Mouse (Mus musculus): ENCODE results near the gene Dok4.
A peak's percentile ranks its signal among the peaks of the same experiment; 100 is the strongest.

The Dok4 gene

DNA sequence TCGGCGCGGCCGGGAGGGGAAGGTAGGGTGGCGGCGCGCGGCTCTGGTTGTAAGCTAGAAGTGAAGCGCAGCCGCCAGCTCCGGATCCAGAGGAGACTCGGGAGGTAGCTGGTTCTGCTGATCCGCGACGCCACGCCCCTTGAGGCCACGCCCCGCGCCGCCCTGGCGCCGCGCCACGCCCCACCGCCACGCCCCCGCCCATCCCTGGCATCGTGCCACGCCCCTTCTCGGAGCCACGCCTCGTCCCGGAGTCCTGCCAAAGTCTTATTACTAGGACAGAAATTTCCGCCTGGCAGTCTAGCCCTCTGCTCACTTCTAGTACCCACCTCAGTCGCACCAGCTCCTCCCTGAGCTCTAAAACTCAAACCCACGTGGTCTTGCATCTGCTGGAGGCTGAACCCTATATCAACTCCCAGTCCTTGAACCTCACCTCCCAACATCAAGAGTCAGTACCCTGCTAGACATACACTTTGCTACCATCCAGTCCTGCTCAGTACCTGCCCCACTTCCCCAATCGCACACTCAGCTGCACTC, at the start of gene Dok4:
Gene Dok4, minus strand, starts transcription at position 134 of the 534 bp plus-strand sequence.
- peak; percentile 93 to 95 for DNase-seq

- DNase-seq: no peak
These were observed 47.3 kb upstream of the Dok4 start, which contains the start of gene Adgrg5 for GRCm38 (mm10) chr8:94923405-94923804. TSS of gene Adgrg5 (plus strand) at chr8:94923694.

DNA sequence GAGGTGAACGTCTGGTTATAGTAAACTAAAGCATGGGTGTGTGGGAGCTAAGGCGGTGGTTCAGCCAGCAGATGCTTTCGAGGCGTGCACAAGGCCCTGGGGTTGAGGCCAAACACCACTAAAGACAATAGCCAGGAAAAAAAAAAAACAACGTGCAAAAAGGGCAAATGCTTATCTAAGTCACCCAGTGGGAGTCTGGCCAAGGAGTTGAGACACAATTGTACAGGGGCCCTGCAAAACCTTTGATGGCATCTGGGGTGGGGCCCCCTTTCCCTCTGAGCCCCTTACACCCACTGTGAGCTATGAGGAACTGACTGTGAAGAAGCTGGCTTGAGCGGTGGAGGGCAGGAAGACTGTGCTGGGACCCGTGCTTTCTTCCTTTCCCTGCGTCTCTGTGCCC, 46.5 kb upstream of the Dok4 start:
- peak; percentile 31 to 66 for DNase-seq

DNA sequence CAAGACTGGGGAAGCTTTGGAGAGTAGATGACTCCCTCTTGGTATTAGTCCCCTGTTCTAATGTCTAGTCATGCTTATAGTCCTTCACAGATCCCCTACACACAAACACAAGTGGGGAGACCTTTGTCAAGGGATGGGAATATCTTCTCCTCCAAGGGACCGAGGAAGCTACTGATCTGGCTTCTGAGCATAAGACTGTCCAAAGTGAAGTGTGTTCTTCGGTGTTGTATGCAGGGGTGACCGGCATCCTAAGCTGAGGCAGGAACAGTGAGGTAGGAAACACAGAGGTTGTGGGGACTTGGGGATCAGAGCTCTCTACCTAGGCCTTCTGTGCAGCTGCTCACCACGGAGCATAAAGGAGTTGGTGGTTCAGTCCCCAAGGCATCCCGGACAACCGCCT, 46.0 kb upstream of the Dok4 start:
- no peak for DNase-seq

DNA sequence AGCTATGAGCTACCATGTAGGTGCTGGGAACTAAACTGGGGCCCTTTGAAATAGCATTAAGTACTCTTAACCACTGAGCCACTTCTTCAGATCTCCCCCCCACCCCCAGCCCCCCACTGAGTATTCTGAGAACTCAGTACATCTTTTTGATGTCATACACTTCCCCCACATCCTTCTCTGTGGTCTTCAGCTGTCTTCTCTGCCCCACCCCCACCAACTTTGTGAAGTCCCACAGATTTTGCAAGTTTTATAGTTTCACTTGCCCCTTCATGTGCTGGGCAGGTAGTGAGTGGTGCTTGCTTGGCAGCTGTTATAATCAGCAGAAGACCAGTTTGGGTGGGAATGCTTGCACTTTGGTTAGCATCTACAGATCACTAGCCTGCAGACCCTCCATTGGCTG, 43.1 kb upstream of the Dok4 start:
- no peak for DNase-seq

GRCm38 (mm10) chr8:94917851-94918495, 41.8 kb upstream of the Dok4 start, which contains the start of gene Ccdc102a:
TSS of gene Ccdc102a (minus strand) at chr8:94918098.
- peak; percentile 77 to 81 for DNase-seq

DNA sequence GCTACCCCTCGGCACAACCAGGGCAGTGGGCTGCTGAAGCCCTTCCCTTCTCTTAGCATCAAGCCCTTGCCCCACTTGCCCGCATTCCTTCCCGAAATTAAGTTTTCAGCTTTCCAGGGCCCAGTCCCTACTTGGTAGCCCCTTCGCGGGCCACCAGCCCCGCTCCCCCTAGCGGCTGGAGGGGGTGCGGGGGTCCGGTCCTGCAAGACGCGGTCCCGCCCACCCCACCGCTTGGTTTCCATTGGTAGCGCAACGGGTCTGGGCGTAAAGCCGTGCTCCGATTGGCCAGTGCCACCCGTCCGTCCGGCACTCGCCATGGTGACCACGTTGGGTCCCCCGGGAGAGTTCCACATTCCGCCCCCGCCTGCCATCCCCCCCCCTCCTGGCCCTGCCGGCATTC, 41.2 kb upstream of the Dok4 start:
- peak; percentile 97 to 98 for DNase-seq

GRCm38 (mm10) chr8:94916960-94917324, 40.8 kb upstream of the Dok4 start:
- no peak for DNase-seq

- DNase-seq: no peak
These were observed 40.3 kb upstream of the Dok4 start for GRCm38 (mm10) chr8:94916311-94916959.

DNA sequence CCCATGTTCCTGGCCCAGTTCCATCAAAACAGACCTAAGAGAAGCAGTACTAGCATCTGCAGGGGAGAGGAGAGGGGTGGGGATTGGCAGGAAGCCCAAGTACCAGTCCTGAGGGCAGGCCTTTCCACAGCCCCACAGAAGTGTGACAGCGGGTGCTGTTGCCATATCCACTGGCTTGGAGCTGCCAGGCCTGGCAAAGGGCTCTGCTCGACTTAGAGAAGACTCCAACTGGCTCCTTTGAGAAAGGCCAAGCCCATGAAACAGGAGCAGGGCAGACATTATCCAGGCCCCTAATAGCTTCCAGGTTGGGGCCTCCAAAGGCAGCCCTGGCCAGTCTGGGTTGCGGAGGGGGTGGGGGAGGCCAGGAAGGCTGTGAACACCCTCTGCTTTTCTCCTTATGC, 38.6 kb upstream of the Dok4 start:
- DNase-seq: peak; percentile 55 to 78

- no peak for DNase-seq
These were observed 38.1 kb upstream of the Dok4 start for GRCm38 (mm10) chr8:94914256-94914655.

- peak; percentile 88 to 89 for DNase-seq
These were observed 37.0 kb upstream of the Dok4 start for GRCm38 (mm10) chr8:94913061-94913660.

- peak; percentile 78 to 86 for DNase-seq
These were observed 32.7 kb upstream of the Dok4 start for GRCm38 (mm10) chr8:94908847-94909246.

DNA sequence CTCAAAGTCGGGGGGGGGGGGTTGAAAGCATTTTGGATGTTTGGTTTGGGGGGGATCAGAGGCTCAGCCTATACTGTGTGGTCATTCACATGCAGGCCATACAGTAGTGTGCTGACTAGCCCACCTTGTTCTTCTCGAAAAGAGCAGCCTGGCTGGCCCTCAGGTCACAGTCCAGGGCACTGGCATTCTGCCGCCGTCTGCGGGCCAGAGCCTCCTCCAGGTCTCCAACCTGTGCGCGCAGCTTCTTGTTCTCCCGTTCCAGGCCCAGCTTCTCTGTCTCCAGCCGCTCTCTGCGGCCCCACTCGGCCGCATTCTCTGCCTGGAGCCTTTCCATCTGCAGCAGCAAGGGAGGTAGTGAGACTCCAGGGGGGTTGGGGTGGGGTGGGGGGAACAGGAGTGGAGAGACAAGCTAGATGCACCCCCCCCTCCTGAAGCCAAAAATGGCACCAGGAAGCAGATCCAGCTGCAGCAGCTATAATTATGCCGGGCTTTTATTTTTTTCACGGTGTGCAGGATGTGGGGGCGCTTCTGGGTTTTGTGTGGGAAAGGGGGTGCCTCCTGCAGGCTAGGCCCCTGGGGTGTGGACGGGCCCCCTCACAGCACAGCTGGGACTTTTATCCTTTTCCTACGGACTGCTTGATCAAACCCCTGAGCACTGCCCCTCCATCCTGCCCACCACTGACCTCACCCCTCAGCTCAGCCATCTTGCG, 31.6 kb upstream of the Dok4 start:
- peak in 1 of 2 experiments; percentile 29 for DNase-seq

GRCm38 (mm10) chr8:94904450-94905175, 28.5 kb upstream of the Dok4 start:
- peak; percentile 94 to 95 for DNase-seq

- no peak for DNase-seq
These were observed 27.6 kb upstream of the Dok4 start for GRCm38 (mm10) chr8:94903709-94904108.

DNA sequence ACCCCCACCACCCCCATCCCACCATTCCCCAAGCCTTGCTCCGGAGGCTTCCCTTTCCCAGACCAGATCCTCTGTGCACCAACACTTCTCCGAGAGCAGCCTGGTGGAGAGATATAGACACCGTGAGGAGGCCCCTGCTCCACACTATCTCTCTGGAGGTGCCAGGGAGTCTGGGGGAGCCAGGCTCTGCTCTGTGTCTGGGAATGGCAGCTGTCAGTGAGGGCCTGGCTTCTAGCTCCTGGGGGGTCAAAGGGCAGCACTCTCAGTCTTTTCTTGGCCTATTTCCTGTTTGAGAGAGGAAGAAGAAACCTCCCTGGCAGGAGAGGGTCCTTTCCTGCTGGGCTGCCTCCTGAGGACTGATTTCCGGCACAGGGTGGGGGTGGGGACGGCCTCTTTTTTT, 24.9 kb upstream of the Dok4 start:
- DNase-seq: no peak

DNA sequence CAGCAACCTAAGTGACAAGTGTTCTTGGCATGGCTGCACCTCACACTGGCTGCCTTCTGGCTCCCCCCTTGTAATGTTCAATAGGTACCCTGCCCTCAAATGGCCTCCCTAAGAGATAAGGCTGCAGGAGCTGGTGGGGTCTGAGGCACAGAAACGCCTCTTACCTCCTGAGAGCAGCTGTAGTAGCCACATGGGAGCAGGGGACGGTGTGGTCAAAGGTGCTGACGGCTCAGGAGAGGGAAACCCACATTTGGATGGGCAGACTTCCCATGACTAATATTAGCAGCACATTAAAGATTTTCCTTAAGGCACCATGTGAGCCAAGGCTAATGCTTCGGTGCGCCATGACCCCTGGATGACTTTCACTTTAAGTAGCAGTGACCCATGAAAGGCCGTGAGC, 24.5 kb upstream of the Dok4 start:
- no peak for DNase-seq

DNA sequence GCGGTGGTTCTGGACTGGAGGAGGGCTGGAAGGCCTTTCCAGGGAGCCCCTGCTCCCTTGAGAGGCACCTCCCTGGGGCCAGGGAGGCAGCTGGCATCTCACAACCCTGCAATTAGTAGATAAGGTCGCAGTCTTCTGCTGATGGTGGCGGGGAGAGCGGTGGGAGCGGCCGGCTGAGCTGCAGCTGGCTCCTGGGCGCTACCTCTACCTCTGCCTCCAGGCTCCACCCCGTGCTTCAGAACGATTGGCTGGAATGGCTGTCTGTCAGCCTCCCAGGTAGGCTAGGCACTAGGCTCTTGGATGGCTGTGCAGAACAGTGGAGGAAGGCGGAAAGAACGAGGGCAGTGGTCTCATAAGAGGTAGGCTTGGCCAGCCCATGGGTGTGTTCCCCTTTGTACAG, 23.1 kb upstream of the Dok4 start:
- DNase-seq: peak; percentile 69 to 76

- peak in 1 of 2 experiments; percentile 38 for DNase-seq
These were observed 16.8 kb upstream of the Dok4 start for GRCm38 (mm10) chr8:94892917-94893316.

DNA sequence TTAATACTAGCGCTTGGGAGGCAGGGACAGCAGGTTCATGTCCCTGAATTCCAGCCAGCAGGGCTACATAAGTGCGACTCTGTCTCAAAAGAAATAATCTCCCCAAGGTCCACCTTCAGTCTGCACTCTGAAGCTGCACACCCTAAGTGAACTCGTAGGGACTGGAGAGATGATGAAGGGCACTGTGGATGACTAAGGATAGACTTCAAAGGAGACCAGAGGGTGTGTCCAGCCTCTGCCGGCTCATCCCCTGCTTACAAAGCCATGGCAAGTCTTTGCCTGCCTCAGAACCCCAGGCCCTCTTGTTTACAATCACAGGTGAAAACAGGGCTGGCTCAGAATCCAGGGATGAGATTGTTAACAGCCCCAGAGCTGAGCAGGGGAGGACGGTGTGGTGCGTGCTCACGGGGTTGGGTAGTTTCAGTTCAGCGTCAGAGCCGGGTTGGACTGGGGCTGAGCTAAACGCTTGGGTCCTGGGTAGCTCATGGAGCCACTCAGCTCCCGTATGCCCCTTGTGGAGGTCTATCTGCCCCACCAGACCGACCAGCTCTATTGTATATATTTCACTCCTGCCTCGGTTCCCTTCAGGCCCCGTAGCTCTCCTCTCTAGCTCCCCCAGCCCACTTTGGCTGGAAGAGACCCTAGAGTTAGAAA, 12.4 kb upstream of the Dok4 start:
- no peak for DNase-seq

- no peak for DNase-seq
These were observed 4.6 kb upstream of the Dok4 start for GRCm38 (mm10) chr8:94880742-94881141.

All from lung, postnatal 4 days (tissue).